Mouse (Mus musculus) neutrophil, adult 59 days (primary cell): ENCODE data around the gene Hs6st3. TPM values are rescaled to one million over a fixed set of nuclear protein-coding genes. Genes with fewer than 3 reads are reported as not detected.

ENCODE experiments used
- total RNA-seq, 2 experiments: library from RNA; stranded (reverse); gene quantifications; 1 replicate in 1 of 2; 2 replicates in 1 of 2; pipeline ENCODE4 v1.2.4; 2023

Gene Hs6st3
- total RNA-seq, result not detected

DNA sequence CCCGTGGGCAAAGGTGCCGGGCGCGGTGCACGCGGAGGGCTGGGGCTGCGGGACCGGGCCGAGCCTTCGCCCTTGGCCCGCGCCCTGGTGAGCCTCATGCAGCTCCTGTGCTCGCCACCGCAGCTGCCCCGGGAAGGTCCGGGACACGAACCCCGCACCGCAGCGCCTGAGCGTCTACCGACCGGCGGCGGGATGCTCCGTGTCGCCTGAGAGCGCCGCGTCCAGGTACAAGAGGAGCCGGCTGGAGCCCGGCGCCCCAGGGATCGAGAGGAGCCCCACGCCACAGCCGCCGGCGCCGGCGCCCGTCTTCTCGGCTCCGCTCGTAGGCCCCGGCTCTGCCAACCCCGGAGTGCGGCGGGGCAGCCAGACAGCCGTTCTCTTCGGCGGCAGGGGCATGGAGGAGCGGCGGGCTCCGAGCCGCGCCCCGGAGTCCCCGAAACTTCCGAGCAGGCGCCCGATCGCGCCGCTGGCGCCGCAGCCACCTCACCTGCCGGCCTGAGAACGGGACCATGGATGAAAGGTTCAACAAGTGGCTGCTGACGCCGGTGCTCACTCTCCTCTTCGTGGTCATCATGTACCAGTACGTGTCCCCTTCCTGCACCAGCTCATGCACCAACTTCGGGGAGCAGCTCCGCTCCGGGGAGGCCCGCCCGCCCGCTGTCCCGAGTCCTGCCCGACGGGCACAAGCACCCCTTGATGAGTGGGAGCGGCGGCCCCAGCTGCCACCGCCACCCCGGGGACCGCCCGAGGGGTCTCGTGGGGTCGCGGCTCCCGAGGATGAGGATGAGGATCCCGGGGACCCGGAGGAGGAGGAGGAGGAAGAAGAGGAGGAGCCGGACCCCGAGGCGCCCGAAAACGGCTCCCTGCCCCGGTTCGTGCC is at the start of gene Hs6st3:
Gene Hs6st3 (plus strand): TSS at position 436 of the 880 bp plus-strand sequence.

DNA sequence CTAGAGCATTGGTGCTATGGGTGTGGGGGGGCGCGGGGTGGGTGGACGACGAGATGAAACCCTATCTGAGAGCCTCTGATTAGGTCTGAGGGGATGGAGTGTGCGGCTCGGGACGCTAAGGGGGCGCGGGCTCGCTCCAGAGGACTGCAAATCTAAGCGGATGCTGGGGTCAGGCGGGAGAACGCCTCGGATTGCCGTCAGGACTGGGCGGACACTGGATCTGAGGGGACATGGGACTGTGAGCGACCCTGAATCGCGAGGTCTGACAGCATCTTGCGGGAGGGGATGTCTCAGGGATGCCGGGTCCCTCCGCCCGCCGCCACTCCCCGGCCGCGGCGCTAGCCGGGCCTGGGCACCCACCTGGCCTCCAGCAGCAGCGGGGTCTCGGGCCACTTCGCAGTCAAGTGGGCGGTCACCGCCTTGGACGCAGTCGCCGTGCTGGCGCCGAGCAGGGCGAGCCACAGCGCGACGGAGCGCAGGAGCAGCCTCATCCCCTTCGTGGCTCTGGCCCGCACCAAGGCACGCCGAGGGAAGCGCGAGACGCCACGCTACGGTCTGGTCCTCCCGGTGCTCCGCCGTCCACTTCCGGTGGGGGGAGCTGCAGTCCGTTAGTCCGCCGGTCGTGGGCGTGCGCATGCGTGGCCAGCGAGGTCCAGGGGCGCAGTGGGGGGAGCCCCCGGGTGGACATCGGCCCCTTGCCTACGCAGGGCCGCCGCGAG is 39.1 kb upstream of the Hs6st3 start, which contains the start of gene Uggt2:
Gene Uggt2 (minus strand): TSS at position 580 of the 719 bp plus-strand sequence.

Other genes starting within 250 kb of the Hs6st3 start
- gene Dzip1, start 212.9 kb upstream of the Hs6st3 start, total RNA-seq, result under 1 TPM in 1 of 2 experiments, not detected in 1; 0.42 TPM
- gene Dnajc3, start 200.4 kb upstream of the Hs6st3 start, total RNA-seq, result 10 to 100 TPM; 24.1 to 27.4 TPM
- gene Uggt2, start 38.9 kb upstream of the Hs6st3 start, total RNA-seq, result under 1 TPM in 1 of 2 experiments, not detected in 1; 0.18 TPM